Mouse (Mus musculus): Measurements from ENCODE around the gene Atp6v0e.
A peak's percentile ranks its signal among the peaks of the same experiment; 100 is the strongest.

Gene Atp6v0e

DNA sequence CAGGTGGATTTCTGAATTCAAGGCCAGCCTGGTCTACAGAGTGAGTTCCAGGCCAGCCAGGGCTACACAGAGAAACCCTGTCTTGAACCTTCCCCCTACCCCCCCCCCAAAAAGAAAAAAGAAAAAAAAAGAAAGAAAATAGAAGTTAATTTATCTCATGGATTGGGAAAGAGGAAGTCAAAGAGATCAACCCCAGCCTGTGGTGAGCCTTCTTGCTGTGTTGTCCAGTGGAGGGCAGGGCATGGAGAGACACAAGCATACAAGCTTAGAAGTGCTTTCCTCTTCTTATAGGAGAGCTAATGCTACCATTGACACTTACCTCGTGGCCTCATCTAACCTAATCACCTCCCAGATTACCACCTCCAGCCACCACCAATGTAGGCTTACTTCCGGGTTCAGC, 23.2 kb upstream of the Atp6v0e start:
- no peak for DNase-seq (ENCODE audit: low spot score in 2 of 2)

DNA sequence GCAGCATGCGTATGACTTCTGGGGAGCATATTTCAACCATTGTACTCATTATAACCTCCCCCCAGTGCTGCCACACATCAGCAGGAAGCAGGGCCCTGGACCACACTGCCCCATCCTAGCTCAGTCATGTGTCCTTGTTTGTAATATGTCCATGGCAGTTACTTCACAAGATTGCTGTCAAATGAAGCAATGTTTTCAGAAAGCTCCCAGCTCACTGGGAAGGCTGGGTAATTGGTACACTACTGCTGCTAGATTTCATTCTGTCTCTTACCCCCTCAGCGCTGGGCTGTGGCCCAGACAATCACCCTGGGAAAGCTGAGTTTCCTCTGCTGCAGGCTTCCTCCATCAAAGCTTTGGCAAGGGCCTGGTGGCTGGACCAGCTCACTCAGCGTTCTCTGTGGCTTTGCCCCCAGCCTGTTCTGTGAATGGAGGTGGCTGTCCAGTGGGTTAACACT, 22.7 kb upstream of the Atp6v0e start:
- no peak for DNase-seq (ENCODE audit: low spot score in 2 of 2)

DNA sequence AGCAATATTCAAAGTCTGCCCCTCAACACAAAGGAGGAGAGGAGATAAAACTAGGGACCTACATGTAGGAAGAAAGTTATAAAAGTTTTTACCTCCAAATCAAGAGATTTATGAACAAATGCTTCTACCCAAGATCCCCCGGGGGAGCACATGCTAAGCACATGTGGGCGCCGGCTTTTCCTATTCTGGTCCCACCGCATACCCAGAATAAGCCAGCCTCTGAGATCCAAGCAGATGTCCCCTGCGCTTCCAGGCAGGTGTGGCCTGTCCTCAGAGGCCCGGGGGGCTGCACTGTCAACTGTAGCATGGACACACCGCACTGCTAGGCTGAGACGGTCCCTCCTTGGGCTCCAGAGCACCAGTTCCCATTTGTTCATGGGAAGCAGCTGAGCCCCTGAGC, 19.6 kb upstream of the Atp6v0e start:
- DNase-seq (ENCODE audit: low spot score in 2 of 2) = no peak

DNA sequence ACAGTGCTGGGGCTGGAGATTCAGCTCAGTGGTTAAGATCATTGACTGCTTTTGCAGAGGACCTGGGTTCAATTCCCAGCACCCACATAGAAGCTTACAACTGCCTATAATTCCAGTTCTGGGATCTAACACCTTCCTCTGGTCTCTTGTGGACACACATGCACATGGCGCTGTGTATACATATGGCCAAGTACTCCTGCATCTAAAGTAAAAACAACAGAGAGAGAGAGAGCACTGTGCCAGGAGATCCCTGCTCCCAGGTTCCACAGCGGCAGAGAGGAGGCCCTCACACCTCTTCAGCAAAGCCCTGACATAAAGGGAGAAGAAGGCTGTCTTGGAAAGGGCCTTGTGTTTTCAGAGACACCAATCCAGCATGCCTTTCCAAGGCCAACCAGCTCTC, 19.0 kb upstream of the Atp6v0e start:
- no peak for DNase-seq (ENCODE audit: low spot score in 2 of 2)

DNA sequence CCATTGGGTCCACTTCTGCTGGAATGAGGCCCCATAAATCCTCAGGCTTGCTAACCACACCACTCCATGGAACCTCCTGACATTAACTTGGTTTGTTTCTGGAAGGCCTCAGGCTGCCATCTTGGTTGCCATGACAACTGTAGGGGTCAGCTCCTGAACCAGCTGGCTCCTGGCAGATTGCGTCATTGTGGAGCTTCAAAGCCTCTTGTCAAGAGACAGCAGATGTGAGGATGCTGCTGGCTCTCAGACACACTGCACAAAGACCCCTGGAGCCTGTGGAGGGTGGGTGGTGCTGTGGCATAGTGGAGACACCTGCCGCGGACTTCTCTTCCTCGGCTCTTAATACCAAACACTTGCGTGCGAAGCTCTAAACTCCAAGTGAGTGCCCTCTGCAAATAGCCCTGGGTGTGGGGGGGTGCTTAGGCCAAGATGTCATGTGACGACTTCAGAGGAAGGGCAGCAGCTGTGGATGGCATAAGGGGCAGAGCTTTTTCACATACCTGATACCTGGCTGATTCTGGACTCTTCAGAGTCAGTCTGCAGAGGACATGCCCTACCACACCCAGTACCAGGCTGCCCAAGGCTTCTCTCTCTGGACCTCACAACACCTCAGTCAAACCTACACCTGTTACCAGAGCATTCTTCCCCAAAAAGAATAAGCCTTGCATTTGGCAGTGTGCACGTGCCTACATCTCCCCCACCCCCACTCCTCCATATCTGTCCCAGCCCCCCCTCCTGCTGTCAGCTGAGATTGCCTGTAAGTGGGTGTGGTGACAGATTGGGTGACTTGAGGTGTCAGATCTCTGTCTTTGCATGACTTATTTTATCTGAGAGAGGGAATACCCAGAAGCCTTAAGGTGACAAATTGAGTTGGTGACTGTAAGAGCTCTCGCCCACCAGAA, 18.3 kb upstream of the Atp6v0e start:
- no peak for DNase-seq (ENCODE audit: low spot score in 2 of 2)

DNA sequence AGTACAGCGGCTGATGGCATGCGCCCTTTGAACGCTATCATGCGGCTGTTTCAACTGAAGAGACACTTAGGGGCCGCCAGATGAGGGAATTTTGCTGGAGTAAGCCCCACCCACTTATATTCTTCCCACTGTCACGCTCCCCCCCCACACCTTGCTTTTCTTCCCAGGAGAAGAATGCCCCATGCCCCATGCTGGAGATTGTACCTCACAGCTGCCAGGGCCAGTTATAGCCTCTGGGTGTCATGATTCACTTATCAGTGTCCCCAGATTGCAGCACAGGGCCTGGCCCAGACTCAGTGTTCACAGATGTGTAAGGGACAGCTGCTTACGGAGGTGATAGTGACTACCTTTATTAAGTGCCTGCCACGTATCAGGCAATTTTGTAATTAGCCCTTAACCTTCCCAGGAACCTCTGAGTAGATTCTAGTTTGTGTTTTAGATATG, 17.6 kb upstream of the Atp6v0e start:
- no peak for DNase-seq (ENCODE audit: low spot score in 2 of 2)

DNA sequence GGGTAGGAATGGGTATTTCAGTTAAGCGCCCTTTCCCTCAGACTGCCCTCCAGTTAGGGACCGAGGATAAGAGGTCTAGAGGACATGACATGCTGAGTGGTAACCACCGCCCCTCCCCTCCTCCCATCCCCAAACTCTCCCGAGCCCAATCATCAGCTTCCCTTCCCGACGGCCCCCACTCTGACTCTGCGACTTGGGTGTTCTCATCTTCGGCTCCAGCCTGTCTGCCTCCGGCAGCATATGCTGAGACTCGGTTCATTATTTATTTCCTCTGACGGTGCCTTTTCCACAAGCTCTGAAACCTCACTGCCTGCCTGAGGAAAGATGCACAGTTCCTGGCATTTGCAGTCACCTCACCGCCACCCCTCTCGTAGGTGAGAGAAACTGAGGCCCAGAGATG, 15.7 kb upstream of the Atp6v0e start:
- no peak for DNase-seq (ENCODE audit: low spot score in 2 of 2)

DNA sequence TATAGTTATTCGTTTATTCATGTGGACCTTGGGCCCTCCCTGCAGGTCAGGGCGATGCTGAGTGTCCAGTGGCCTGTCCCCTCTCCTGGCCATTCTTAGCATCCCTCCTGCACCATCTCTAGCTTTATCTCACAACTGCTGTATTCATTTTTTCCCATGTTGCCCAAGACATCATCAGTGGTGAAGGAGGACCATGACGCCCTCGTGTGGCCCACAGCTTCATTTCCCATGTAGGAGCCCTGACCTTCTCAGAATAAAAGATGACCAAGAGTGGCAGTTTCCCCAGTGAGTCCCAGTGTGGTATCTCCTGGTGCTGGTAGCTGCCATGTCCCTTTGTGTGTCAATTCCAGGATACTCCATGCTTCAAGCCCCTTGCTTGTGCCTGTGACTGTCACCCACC, 13.5 kb upstream of the Atp6v0e start:
- no peak for DNase-seq (ENCODE audit: low spot score in 2 of 2)

DNA sequence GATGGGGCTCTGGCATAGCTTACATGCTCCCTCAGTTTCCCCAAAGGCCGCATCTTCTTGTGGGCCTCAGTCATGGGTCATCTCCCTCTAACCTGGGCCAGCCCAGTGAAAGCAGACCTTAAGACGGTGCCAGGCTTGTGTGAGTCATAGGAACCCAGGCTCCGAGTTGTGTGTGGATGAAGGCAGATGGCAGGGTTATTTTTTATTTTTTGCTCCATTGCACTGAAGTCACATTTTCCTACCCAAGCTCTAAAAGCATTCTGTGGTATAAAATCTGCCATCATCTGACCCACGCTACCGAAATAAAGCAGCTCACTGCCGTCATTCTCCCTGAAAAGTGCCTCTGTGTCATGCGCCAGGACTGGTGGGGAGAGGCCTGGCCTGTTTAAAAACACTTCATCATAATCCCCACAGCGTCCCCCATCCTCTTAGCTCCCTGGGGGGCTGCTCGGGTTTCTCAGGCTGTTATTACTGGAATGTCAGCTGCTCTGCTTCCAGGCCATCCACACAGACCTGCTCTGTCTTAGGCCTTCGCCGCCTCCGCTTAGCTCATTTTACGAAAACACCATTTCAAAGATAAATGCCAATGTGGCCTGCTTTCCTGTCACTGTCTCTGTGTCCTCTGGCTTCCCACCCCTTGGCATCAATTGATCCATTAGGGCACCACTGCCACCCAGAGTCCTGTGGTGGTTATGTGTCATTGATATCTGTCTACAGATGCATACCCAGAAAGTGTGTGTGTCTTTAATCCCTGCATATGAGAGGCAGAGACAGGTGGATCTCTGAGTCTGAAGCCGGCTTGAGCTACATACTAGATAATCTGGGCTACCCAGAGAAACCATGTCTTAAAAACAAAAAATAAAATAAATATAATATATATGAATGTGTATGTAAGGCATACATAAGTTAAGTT, 12.3 kb upstream of the Atp6v0e start:
- no peak for DNase-seq (ENCODE audit: low spot score in 2 of 2)

DNA sequence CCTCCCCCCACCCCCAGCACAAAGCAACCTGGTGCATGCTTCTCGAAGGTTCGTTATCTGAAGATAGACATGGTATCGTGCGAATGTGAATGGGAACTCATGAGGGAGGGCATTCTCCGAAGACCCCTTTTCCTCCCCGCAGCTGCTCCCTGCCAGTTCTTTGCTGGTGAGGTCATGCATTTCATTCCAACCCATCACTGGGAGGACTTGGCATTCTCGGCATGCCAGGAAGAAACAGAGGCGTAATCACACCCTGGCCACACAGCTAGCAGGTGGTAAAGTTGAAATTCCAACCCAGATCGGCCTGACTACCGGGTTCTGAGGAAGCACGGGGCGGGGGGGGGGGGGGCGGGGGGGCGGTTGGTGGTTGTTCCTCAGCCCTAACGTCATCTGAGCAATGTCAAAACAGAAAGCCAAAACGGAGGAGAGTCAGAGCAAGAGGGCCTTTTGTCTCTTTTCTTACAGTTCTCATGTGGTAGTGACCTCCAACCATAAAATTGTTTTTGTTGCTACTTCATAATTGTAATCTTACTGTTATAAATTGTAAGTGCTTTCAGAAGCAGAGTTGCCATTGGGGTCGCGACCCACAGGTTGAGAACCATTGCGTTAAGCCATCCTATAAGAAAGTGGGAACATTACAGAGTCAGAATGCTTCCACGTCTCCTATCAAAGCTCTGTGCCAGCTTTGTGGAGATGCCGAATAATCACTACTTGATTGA, 4.0 kb upstream of the Atp6v0e start:
- DNase-seq (ENCODE audit: low spot score in 2 of 2) = no peak

DNA sequence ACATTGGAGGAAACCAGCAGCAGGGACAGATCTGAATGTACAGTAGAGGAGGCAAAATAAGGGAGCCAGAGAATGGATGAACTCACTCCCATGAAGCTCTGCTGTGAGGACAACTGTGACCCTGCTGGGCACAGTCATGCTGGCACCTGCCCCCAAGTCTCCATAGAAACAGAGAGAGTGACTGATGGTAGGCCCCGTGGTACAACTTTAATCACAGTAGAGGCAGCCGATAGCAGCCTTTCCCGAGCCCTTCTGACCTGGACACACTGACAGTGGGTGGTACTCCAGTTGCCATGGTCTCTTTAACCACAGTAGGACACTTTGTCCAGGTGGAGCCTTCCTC, 3.5 kb upstream of the Atp6v0e start:
- DNase-seq (ENCODE audit: low spot score in 2 of 2) = no peak

DNA sequence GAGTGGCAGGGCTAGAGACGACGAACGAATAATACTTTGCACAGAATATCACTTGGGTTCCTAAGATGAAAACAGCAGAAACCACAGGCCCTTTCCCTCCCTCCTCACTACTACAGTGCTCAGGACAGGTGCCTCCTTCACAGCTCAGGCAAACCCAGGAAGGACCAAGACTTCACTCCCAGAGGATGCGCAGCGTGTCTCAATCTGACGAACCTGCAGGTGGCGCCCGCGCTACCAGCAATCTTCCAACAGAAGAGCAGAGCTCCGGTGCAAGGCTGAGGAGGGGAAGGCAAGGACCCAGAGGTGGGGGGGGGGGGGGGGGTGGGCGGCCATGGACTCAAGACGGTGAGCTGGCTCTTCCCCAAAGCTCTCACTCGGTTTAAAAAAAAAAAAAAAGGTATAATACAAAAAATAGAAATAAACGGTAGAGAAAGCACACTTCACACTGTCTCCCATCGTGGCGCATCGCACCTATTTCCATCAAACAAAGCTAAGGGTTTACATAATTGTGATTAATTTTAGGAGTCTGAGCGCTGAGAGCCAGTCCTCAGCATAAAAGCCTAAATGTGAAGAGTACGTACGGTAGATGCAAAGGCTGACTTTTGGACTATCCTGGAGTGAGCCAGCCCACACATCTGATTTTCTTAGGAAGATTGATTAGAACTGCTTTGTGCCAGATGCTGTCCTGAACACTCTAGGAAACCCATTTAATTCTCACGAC, 2.7 kb upstream of the Atp6v0e start:
- DNase-seq (ENCODE audit: low spot score in 2 of 2) = peak; percentile 62 to 85

DNA sequence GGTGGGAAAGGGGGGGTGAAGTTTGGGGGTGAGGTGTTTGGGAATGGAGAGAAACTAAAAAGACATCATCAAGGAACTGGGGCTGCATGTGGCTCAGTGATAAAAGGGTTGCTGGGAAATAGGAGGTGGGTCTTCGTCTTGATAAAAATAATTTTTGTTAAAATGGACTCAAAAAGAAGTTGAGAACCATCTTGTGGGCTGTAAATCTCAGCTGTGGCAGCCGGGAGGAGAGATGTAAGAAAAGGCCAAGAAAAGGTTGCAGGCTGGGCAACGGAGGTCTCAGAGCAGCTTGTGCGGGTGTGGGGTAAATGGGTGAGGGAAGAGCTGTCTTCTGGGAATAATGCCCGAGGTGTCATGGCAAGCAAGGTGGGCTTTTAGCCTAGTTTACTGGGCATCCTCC, 827 bp upstream of the Atp6v0e start:
- no peak for DNase-seq (ENCODE audit: low spot score in 2 of 2)

DNA sequence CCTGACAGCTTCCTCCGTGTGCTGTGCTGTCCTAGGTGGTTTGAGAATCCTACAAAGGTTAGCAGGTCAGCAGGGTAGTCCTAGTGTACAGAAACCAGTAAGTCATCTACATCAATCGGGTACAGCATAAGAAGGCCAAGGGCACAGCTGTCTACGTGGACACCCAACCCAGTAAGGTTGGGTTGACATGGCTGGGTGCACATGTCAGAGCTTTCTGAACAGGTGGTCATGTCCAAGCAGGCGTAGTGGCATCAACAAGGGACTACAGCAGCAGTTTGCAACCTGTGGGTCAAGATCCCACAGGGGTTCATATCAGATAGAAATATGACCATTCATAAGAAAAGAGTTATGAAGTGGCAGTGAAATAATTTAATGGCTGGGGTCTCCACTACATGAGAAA, 2.6 kb downstream of the Atp6v0e start:
- DNase-seq (ENCODE audit: low spot score in 2 of 2) = no peak

DNA sequence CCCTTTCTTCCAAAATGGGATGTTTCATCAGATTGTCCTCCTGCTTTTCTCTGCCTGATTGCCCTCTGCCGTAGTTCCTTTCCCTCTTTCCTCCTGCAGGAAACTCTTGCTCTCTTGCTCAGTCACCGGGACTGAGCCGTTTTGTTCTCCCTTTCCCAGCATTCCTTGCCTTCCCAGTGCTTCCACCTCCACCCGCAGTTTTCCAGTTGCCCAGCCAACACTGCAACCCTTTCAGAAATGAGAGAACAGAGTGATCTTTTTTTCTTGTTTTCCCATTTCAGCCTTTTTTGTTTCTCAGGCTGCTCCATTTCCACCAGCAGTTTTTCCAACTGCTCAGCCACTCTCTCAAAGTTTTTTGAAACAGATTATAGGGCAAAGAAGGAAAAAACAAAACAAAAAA, 8.2 kb downstream of the Atp6v0e start:
- DNase-seq (ENCODE audit: low spot score in 2 of 2) = no peak

DNA sequence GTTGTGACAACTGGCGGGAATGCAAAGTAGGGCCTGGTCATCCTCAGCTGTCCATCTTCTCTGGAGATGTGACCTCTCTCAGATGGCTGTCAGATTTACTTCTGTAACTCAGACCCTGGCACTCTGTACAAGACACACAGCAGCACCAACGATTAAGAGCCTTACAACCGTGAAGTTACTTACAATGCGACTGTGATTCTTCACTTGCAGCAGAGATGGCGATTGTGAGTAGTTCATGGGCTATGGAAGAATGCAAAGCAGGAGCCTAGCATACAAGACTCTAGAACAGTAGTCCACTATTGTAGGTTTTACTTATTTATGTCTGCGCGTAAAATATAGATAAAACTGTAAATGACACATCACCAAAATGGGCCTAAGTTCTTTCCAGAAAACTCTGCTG, 12.8 kb downstream of the Atp6v0e start:
- DNase-seq (ENCODE audit: low spot score in 2 of 2) = no peak

DNA sequence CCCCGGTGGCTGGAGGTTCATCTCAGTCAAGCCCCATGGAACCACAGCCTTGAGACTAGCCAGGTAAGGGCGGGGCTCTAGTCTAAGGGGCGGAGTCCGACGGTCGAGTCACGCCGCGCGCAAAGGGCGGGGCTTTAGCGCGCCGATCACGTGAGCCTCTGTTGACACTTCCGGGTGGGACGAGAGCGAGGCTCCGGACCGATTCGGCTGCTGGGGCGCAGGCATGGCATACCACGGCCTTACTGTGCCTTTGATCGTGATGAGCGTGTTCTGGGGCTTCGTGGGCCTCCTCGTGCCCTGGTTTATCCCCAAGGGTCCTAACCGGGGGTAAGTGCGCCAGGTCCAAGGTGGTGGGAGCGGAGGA, 13.2 kb downstream of the Atp6v0e start:
- DNase-seq (ENCODE audit: low spot score in 2 of 2) = peak; percentile 76 to 87

DNA sequence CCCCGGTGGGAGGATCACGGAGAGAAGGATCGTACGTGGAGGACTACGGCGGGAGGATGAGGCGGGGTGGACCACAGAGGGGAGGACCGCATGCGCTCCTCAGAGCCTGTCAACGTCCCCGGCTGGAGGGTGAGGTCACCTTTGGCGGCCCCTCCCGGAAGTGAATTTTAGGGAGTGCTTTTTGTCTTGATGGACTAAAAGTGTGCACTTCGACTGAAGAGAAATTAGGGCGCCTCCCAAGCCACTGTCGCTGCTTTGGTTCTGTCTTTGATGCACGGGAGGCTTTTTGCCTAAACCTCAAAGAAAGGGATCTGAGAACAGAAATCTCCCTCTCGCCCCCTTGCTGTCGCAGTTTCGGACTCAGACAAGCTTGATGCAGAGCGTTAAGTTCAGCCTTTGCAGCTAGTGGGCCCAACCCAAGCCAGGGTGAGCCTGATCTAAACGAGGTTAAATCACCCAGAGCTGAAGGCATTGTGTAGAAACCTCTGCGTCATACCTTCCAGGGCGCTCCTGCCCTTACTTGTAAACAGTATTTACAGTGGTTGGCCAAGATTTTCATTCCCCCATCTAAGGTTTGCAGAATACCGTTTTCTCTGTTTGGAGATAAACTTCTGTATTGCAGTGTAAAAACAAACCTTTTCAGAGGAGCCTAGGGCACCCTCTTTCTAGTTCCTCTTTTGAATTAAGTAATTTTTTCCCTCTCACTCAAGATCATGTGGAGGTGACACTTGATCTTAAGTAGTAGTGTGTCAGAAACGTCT, 13.8 kb downstream of the Atp6v0e start:
- no peak for DNase-seq (ENCODE audit: low spot score in 2 of 2)

DNA sequence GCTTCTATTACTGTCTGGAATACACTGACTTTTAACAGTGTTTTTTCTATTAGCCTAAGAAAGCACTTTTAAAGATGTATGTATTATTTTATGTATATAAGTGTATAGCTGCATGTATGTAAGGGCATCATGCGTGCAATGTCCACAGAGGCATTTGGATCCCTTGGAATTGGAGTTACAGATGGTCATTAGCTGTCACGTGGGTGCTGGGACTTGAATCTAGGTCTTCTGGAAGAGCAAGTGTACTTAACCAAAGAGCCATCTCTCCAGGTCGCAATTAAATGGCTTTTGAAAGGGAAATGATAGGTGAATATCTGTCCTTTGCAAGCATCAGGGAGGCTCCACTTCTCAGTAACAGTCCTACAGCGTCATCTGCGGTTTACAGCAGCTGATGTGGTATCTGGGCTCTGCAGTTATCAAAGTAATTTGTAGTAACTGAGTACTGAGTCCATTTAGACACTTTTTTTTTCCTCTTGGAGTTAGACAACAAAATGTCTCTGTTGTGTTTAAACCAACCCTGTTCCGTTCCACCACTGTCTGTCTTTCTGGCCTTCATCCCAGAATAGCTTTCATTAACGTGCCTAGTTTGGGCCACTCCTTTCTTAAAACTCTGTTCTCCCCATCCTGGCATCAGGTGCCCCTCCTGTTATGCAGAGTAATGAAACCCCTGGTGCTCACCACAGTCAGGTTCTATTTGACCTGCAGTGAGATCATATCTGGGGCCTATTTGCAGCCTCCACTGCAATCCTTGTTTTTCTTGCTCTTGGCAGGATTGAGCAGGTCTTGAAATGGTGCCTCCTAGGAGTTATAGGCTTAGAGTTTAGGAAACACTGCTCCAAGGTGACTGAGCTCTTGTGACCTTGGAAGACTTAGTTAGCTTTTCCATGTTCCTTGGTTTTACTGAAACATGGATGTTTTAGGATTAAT, 14.9 kb downstream of the Atp6v0e start:
- DNase-seq (ENCODE audit: low spot score in 2 of 2) = no peak

DNA sequence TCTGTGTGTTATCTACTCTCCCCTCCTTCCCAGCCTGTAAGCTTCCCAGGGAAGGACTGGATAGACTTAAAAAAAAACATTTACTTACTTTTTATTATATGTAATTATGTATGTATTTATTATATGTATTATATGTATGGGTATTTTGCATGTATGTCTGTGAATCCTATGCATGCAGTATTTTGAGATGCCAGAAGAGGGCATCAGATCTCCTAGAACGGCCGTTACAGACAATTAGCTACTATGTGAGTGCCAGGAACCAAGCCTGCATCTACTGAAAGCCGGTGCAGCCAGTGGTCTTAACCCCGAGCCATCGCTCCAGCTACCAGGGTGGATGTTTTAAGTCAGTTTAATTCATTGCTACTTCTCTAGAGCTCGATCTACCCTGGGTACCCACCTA, 18.2 kb downstream of the Atp6v0e start:
- no peak for DNase-seq (ENCODE audit: low spot score in 2 of 2)

Data from cerebellum, postnatal 4 days (tissue).